Comparison of ENCODE assay signal across 32 mouse cellular contexts in the genomic region with DNA sequence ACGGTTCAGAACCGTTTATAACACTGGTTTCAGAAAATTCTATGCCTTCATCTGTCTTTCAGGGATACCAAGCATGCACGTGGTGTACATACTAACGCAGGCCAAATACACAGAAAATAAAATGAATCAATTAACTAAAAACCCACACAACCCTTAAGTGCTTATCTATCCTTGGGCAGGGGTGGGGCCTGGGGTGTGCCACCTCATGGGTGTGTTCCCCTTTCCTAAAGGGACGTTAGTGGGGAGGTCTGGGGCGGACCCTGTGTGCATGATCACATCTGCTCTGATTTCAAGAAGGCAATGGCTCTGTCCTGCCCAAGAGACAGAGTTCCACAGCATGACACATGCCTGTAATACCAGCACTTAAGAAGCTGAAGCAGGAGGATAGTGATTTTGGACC. TPM values are rescaled to one million over a fixed set of nuclear protein-coding genes. Genes with fewer than 3 reads are reported as not detected.
DNase-seq lines count a peak whose midpoint lies in the region; ATAC-seq lines count a peak whose summit lies in the region.
"Had no signal": no experiment of that assay in that cellular context is flagged by ENCODE, and none has a peak within 500 bp of the region (broad histone marks: within the 10 kb centered on the region; RNA-seq: fewer than 3 reads in every experiment).

No protein-coding gene starts in this region.

- no peaks in the 10 kb centered on the region for H3K36me3 ChIP-seq in liver, embryonic 12.5 days
- H3K36me3 ChIP-seq in liver, embryonic 11.5 days (ENCODE audit: control insufficient read depth, insufficient read depth, low read length): no peaks in the 10 kb centered on the region
- no peaks in the 10 kb centered on the region for H3K36me3 ChIP-seq in liver, embryonic 15.5 days (replicated peaks)
- H3K36me3 ChIP-seq: embryonic facial prominence, embryonic 12.5 days; embryonic facial prominence, embryonic 15.5 days; heart, embryonic 12.5 days; heart, embryonic 15.5 days had no signal

- no peak overlapping the region for H3K27ac ChIP-seq in liver, embryonic 12.5 days
- no peak overlapping the region for H3K27ac ChIP-seq in liver, embryonic 11.5 days (ENCODE audit: low read depth, low read length)
- no peak overlapping the region for H3K27ac ChIP-seq in liver, embryonic 15.5 days (replicated peaks)
- H3K27ac ChIP-seq: embryonic facial prominence, embryonic 12.5 days; embryonic facial prominence, embryonic 15.5 days; gastrocnemius, adult 2 months; heart, embryonic 15.5 days; hindbrain, embryonic 14.5 days; hindbrain, postnatal 0 days had no signal

- ATAC-seq in liver, embryonic 12.5 days: peak; percentile 66; the same call in 1 of the 2 replicates
- no peak for ATAC-seq in liver, embryonic 11.5 days (replicated peaks; ENCODE audit: low FRiP score)
- ATAC-seq in common myeloid progenitor, adult 5-6 weeks (replicated peaks; ENCODE audit: low read depth, poor library complexity, severe bottlenecking): peak; percentile 54; the same call in 1 of the 2 replicates
- peak; percentile 53; the same call in 1 of the 2 replicates for ATAC-seq in liver, embryonic 15.5 days (ENCODE audit: insufficient read depth)
- ATAC-seq: forebrain, embryonic 14.5 days; forebrain, postnatal 0 days; hindbrain, postnatal 0 days; inflammation-experienced regulatory T-cells, adult 6 months had no signal

- peaks cover 9% of the 10 kb centered on the region for H3K4me1 ChIP-seq in liver, embryonic 12.5 days
- H3K4me1 ChIP-seq in liver, embryonic 11.5 days (replicated peaks; ENCODE audit: control insufficient read depth, insufficient read depth, low read length): no peaks in the 10 kb centered on the region
- peaks cover 10% of the 10 kb centered on the region for H3K4me1 ChIP-seq in liver, embryonic 15.5 days (replicated peaks)
- H3K4me1 ChIP-seq: embryonic facial prominence, embryonic 12.5 days; embryonic facial prominence, embryonic 15.5 days; heart, embryonic 12.5 days; heart, embryonic 15.5 days had no signal

- 57% methylated on average over 6 of the region's 6 CpGs for WGBS in liver, embryonic 12.5 days (ENCODE audit: insufficient replicate concordance)
- WGBS in liver, embryonic 11.5 days: 62% methylated on average over 6 of the region's 6 CpGs
- 52% methylated on average over 6 of the region's 6 CpGs for WGBS in liver, embryonic 15.5 days (ENCODE audit: insufficient replicate concordance)

- intact Hi-C loops in left cerebral cortex, postnatal 14 days (cut with DNase I): no loop called here

- no peak overlapping the region for H3K4me3 ChIP-seq in liver, embryonic 12.5 days
- H3K4me3 ChIP-seq in liver, embryonic 11.5 days (ENCODE audit: low read depth, low read length): no peak overlapping the region
- H3K4me3 ChIP-seq in liver, embryonic 15.5 days (replicated peaks): no peak overlapping the region
- H3K4me3 ChIP-seq: embryonic facial prominence, embryonic 12.5 days; embryonic facial prominence, embryonic 15.5 days; gastrocnemius, adult 2 months; heart, embryonic 12.5 days; heart, embryonic 15.5 days had no signal

- no peak overlapping the region for H3K4me2 ChIP-seq in liver, embryonic 12.5 days
- H3K4me2 ChIP-seq in liver, embryonic 11.5 days: no peak overlapping the region
- no peak overlapping the region for H3K4me2 ChIP-seq in liver, embryonic 15.5 days
- H3K4me2 ChIP-seq: embryonic facial prominence, embryonic 12.5 days; embryonic facial prominence, embryonic 15.5 days; heart, embryonic 12.5 days; heart, embryonic 15.5 days; hindbrain, embryonic 14.5 days had no signal

- H3K27me3 ChIP-seq in liver, embryonic 12.5 days (replicated peaks): peaks cover 38% of the 10 kb centered on the region
- H3K27me3 ChIP-seq in liver, embryonic 11.5 days (replicated peaks; ENCODE audit: control insufficient read depth, insufficient read depth, low read length): peaks cover 3% of the 10 kb centered on the region; the same call in 1 of the 2 replicates
- peaks cover 17% of the 10 kb centered on the region for H3K27me3 ChIP-seq in liver, embryonic 15.5 days
- H3K27me3 ChIP-seq: embryonic facial prominence, embryonic 15.5 days; heart, embryonic 12.5 days; heart, embryonic 15.5 days had no signal

- H3K9me3 ChIP-seq in liver, embryonic 12.5 days (replicated peaks): no peaks in the 10 kb centered on the region
- H3K9me3 ChIP-seq in liver, embryonic 11.5 days (ENCODE audit: control insufficient read depth, low read length): no peaks in the 10 kb centered on the region
- H3K9me3 ChIP-seq in liver, embryonic 15.5 days (replicated peaks): no peaks in the 10 kb centered on the region
- H3K9me3 ChIP-seq: embryonic facial prominence, embryonic 12.5 days; embryonic facial prominence, embryonic 15.5 days; heart, embryonic 12.5 days; heart, embryonic 15.5 days had no signal

- no peak overlapping the region for H3K9ac ChIP-seq in liver, embryonic 12.5 days
- H3K9ac ChIP-seq in liver, embryonic 11.5 days (ENCODE audit: low read depth, low read length): no peak overlapping the region
- H3K9ac ChIP-seq in liver, embryonic 15.5 days: no peak overlapping the region
- H3K9ac ChIP-seq: embryonic facial prominence, embryonic 12.5 days; embryonic facial prominence, embryonic 15.5 days; forebrain, postnatal 0 days; heart, embryonic 12.5 days; heart, embryonic 15.5 days; hindbrain, embryonic 14.5 days had no signal

- no peak for DNase-seq in liver, embryonic 11.5 days (ENCODE audit: low spot score)
- DNase-seq in B cell, adult 2 months: no peak
- no peak for DNase-seq in left cerebral cortex, postnatal 14 days (ENCODE audit: low spot score in 2 of 2)
- no peak for DNase-seq in kidney, postnatal 14 days
- DNase-seq: adrenal gland, postnatal 25 days; cerebellum, adult 11-12 months; cerebellum, adult 8-10 months; cerebellum, postnatal 14 days; forebrain, postnatal 0 days; gastrocnemius, adult 2 months; gastrocnemius, postnatal 14 days; heart, adult 11 months; heart, postnatal 14 days; heart, postnatal 4 days had no signal

RNA-seq across cellular contexts. Expression of a gene that starts 2.1 kb away (rescaled TPM):
- polyA plus RNA-seq in liver, embryonic 12.5 days (2016; fragmentation: Nextera tagmentation; extraction: Ambion mirVana): not detected in 2 replicates
- not detected in 2 replicates for polyA plus RNA-seq in liver, embryonic 11.5 days (2014; fragmentation: Nextera tagmentation; extraction: Ambion mirVana)
- not detected in 2 replicates for total RNA-seq in common myeloid progenitor, adult 5-6 weeks (2017)
- not detected in 2 replicates for polyA plus RNA-seq in liver, embryonic 15.5 days (2015; fragmentation: Nextera tagmentation; extraction: Ambion mirVana)
- under 1 TPM in 1 of 2 experiments, not detected in 1; 0.30 TPM for total RNA-seq in left cerebral cortex, postnatal 14 days (2021)
- total RNA-seq: adrenal gland, adult 2 months; adrenal gland, postnatal 25 days; ES-E14; forebrain, postnatal 0 days; gastrocnemius, adult 2 months; gastrocnemius, postnatal 14 days; gastrocnemius, postnatal 4 days; heart, postnatal 4 days had no signal
- polyA plus RNA-seq: adrenal gland, adult 2 months; embryonic facial prominence, embryonic 15.5 days; forebrain, embryonic 11.5 days; forebrain, embryonic 14.5 days; heart, embryonic 12.5 days; hindbrain, embryonic 11.5 days; inflammation-experienced regulatory T-cells, adult 6 months had no signal

RNA-seq across cellular contexts. Expression of a gene that starts 5.5 kb away (rescaled TPM):
- 281 and 292 TPM in 2 replicates for polyA plus RNA-seq in liver, embryonic 12.5 days (2016; fragmentation: Nextera tagmentation; extraction: Ambion mirVana)
- 411 and 417 TPM in 2 replicates for polyA plus RNA-seq in liver, embryonic 11.5 days (2014; fragmentation: Nextera tagmentation; extraction: Ambion mirVana)
- total RNA-seq in common myeloid progenitor, adult 5-6 weeks (2017): 56.3 and 58.6 TPM in 2 replicates
- polyA plus RNA-seq in liver, embryonic 15.5 days (2015; fragmentation: Nextera tagmentation; extraction: Ambion mirVana): 204 and 211 TPM in 2 replicates
- 100 to 1,000 TPM; 185 to 188 TPM for total RNA-seq in left cerebral cortex, postnatal 14 days (2021)

RNA-seq across cellular contexts. Expression of a gene that starts 17.4 kb away (rescaled TPM):
- not detected in 2 replicates for polyA plus RNA-seq in liver, embryonic 12.5 days (2016; fragmentation: Nextera tagmentation; extraction: Ambion mirVana)
- not detected in 2 replicates for polyA plus RNA-seq in liver, embryonic 11.5 days (2014; fragmentation: Nextera tagmentation; extraction: Ambion mirVana)
- not detected in 2 replicates for total RNA-seq in common myeloid progenitor, adult 5-6 weeks (2017)
- polyA plus RNA-seq in liver, embryonic 15.5 days (2015; fragmentation: Nextera tagmentation; extraction: Ambion mirVana): not detected in 2 replicates
- not detected for total RNA-seq in left cerebral cortex, postnatal 14 days (2021)
- total RNA-seq: adrenal gland, adult 2 months; adrenal gland, postnatal 25 days; ES-E14; forebrain, postnatal 0 days; gastrocnemius, adult 2 months; gastrocnemius, postnatal 14 days; gastrocnemius, postnatal 4 days; heart, postnatal 14 days; heart, postnatal 4 days; hindbrain, postnatal 0 days had no signal
- polyA plus RNA-seq: adrenal gland, adult 2 months; brain, embryonic 14.5 days; embryonic facial prominence, embryonic 15.5 days; forebrain, embryonic 11.5 days; forebrain, embryonic 14.5 days; forebrain, postnatal 0 days; frontal cortex, adult 2 months; heart, embryonic 12.5 days; heart, embryonic 15.5 days; hindbrain, embryonic 11.5 days; hindbrain, embryonic 14.5 days; hindbrain, postnatal 0 days; inflammation-experienced regulatory T-cells, adult 6 months had no signal

RNA-seq across cellular contexts. Expression of a gene that starts 17.5 kb away (rescaled TPM):
- 3.7 and 4.1 TPM in 2 replicates for polyA plus RNA-seq in liver, embryonic 12.5 days (2016; fragmentation: Nextera tagmentation; extraction: Ambion mirVana)
- 5.6 and 5.8 TPM in 2 replicates for polyA plus RNA-seq in liver, embryonic 11.5 days (2014; fragmentation: Nextera tagmentation; extraction: Ambion mirVana)
- total RNA-seq in common myeloid progenitor, adult 5-6 weeks (2017): 5.3 TPM in 2 replicates
- 1.9 and 2.9 TPM in 2 replicates for polyA plus RNA-seq in liver, embryonic 15.5 days (2015; fragmentation: Nextera tagmentation; extraction: Ambion mirVana)
- 1 to 10 TPM; 4.4 to 7.4 TPM for total RNA-seq in left cerebral cortex, postnatal 14 days (2021)

RNA-seq across cellular contexts. Expression of a gene that starts 17.8 kb away (rescaled TPM):
- 0.61 and 1.0 TPM in 2 replicates for polyA plus RNA-seq in liver, embryonic 12.5 days (2016; fragmentation: Nextera tagmentation; extraction: Ambion mirVana)
- 1.7 and 1.9 TPM in 2 replicates for polyA plus RNA-seq in liver, embryonic 11.5 days (2014; fragmentation: Nextera tagmentation; extraction: Ambion mirVana)
- total RNA-seq in common myeloid progenitor, adult 5-6 weeks (2017): 0.46 and 0.58 TPM in 2 replicates
- 0.16 and 0.35 TPM in 2 replicates for polyA plus RNA-seq in liver, embryonic 15.5 days (2015; fragmentation: Nextera tagmentation; extraction: Ambion mirVana)
- total RNA-seq in left cerebral cortex, postnatal 14 days (2021): 10 to 100 TPM; 10.5 to 12.2 TPM
